Mouse (Mus musculus) kidney, postnatal 36 days (tissue): ENCODE measurements around the gene Cep164.
"Not testable (repeated sequence)": the region's sequence is repeated elsewhere in the genome, so short reads cannot be mapped to it uniquely, and the experiment has no call there.

ENCODE experiments used
- DNase-seq, 2 experiments: peaks; one replicate each; pipeline ENCODE4 v3.0.0; 2021 to 2022; ENCODE audit warnings: mixed read lengths in 2 of 2

Cep164 gene

GRCm38 (mm10) chr9:45783249-45784069, 45.0 kb downstream of the Cep164 start:
- no peak for DNase-seq

- DNase-seq = no peak
These were observed 49.3 kb downstream of the Cep164 start for GRCm38 (mm10) chr9:45779201-45779600.

GRCm38 (mm10) chr9:45776176-45776575, 52.3 kb downstream of the Cep164 start:
- DNase-seq = not testable (repeated sequence)

- DNase-seq = peak in 1 of 2 experiments; percentile 15
These were observed 54.4 kb downstream of the Cep164 start for GRCm38 (mm10) chr9:45774088-45774487.

- no peak for DNase-seq
These were observed 58.9 kb downstream of the Cep164 start for GRCm38 (mm10) chr9:45769596-45769995.

- DNase-seq = peak in 1 of 2 experiments; percentile 9
These were observed 60.1 kb downstream of the Cep164 start for GRCm38 (mm10) chr9:45768421-45768820.

GRCm38 (mm10) chr9:45767155-45767554, 61.3 kb downstream of the Cep164 start:
- DNase-seq = no peak

- DNase-seq = no peak
These were observed 62.3 kb downstream of the Cep164 start for GRCm38 (mm10) chr9:45766195-45766594.

- peak; percentile 29 to 81 for DNase-seq
These were observed 73.9 kb downstream of the Cep164 start for GRCm38 (mm10) chr9:45754452-45755091.

- no peak for DNase-seq
These were observed 78.6 kb downstream of the Cep164 start for GRCm38 (mm10) chr9:45749917-45750316.

- DNase-seq = no peak
These were observed 83.0 kb downstream of the Cep164 start for GRCm38 (mm10) chr9:45745451-45745850.

- DNase-seq = peak in 1 of 2 experiments; percentile 37
These were observed 87.9 kb downstream of the Cep164 start for GRCm38 (mm10) chr9:45740584-45740980.

GRCm38 (mm10) chr9:45739702-45740583, 88.5 kb downstream of the Cep164 start:
- peak; percentile 9 to 58 for DNase-seq

- DNase-seq = no peak
These were observed 89.3 kb downstream of the Cep164 start for GRCm38 (mm10) chr9:45739001-45739701.

- DNase-seq = no peak
These were observed 95.2 kb downstream of the Cep164 start for GRCm38 (mm10) chr9:45733246-45733645.

- DNase-seq = no peak
These were observed 96.6 kb downstream of the Cep164 start for GRCm38 (mm10) chr9:45731851-45732250.

- DNase-seq = no peak
These were observed 108.5 kb downstream of the Cep164 start for GRCm38 (mm10) chr9:45719997-45720396.
